Mouse (Mus musculus) cerebellum, adult 8-10 months (tissue): ENCODE measurements around the gene Ifnb1.

ENCODE experiments used
- DNase-seq: peaks from one replicate; pipeline ENCODE4 v3.0.0; 2022

Ifnb1 gene

GRCm38 (mm10) chr4:88496321-88497018 lies 26.1 kb downstream of the Ifnb1 start:
- DNase-seq = no peak

- no peak for DNase-seq
Measured at GRCm38 (mm10) chr4:88489622-88490021, 33.0 kb downstream of the Ifnb1 start.

- no peak for DNase-seq
Measured at GRCm38 (mm10) chr4:88488107-88488506, 34.5 kb downstream of the Ifnb1 start.

- no peak for DNase-seq
Measured at GRCm38 (mm10) chr4:88480130-88480529, 42.4 kb downstream of the Ifnb1 start.

GRCm38 (mm10) chr4:88478809-88479186 lies 43.8 kb downstream of the Ifnb1 start:
- no peak for DNase-seq

- DNase-seq = no peak
Measured at GRCm38 (mm10) chr4:88478177-88478808, 44.3 kb downstream of the Ifnb1 start.

GRCm38 (mm10) chr4:88476511-88477210 lies 45.9 kb downstream of the Ifnb1 start:
- no peak for DNase-seq

- no peak for DNase-seq
Measured at GRCm38 (mm10) chr4:88476084-88476483, 46.5 kb downstream of the Ifnb1 start.
